Mouse (Mus musculus): ENCODE measurements around the gene a.
A peak's percentile ranks its signal among the peaks of the same experiment; 100 is the strongest.
"Not testable (repeated sequence)": the region's sequence is repeated elsewhere in the genome, so short reads cannot be mapped to it uniquely, and the experiment has no call there.

Gene a

GRCm38 (mm10) chr2:154836537-154836936 lies 45.3 kb downstream of the a start:
- DNase-seq (ENCODE audit: low spot score in 2 of 2), result no peak

- no peak for DNase-seq (ENCODE audit: low spot score in 2 of 2)
Measured at GRCm38 (mm10) chr2:154848086-154848485, 56.9 kb downstream of the a start.

- DNase-seq (ENCODE audit: low spot score in 2 of 2), result peak; percentile 19 to 39
Measured at GRCm38 (mm10) chr2:154855383-154855782, 64.2 kb downstream of the a start.

- peak in 1 of 2 experiments; percentile 23 for DNase-seq (ENCODE audit: low spot score in 2 of 2)
Measured at GRCm38 (mm10) chr2:154863672-154864071, 72.5 kb downstream of the a start.

- no peak for DNase-seq (ENCODE audit: low spot score in 2 of 2)
Measured at GRCm38 (mm10) chr2:154865696-154866095, 74.5 kb downstream of the a start.

- DNase-seq (ENCODE audit: low spot score in 2 of 2), result no peak
Measured at GRCm38 (mm10) chr2:154868106-154868505, 76.9 kb downstream of the a start.

- no peak for DNase-seq (ENCODE audit: low spot score in 2 of 2)
Measured at GRCm38 (mm10) chr2:154869954-154870641, 78.9 kb downstream of the a start.

GRCm38 (mm10) chr2:154876621-154877020 lies 85.4 kb downstream of the a start:
- DNase-seq (ENCODE audit: low spot score in 2 of 2), result no peak

- no peak for DNase-seq (ENCODE audit: low spot score in 2 of 2)
Measured at GRCm38 (mm10) chr2:154891585-154891984, 100.4 kb downstream of the a start.

GRCm38 (mm10) chr2:154892201-154893044 lies 101.2 kb downstream of the a start, which contains the start of gene Eif2s2:
Gene Eif2s2, minus strand, starts transcription at chr2:154892935.
- DNase-seq (ENCODE audit: low spot score in 2 of 2), result peak; percentile 96

- no peak for DNase-seq (ENCODE audit: low spot score in 2 of 2)
Measured at GRCm38 (mm10) chr2:154893045-154893385, 101.8 kb downstream of the a start.

GRCm38 (mm10) chr2:154893548-154893947 lies 102.3 kb downstream of the a start:
- no peak for DNase-seq (ENCODE audit: low spot score in 2 of 2)

GRCm38 (mm10) chr2:154899004-154899403 lies 107.8 kb downstream of the a start:
- DNase-seq (ENCODE audit: low spot score in 2 of 2), result not testable (repeated sequence)

GRCm38 (mm10) chr2:154899412-154899811 lies 108.2 kb downstream of the a start:
- DNase-seq (ENCODE audit: low spot score in 2 of 2), result not testable (repeated sequence)

- DNase-seq (ENCODE audit: low spot score in 2 of 2), result no peak
Measured at GRCm38 (mm10) chr2:154902111-154902510, 110.9 kb downstream of the a start.

- DNase-seq (ENCODE audit: low spot score in 2 of 2), result no peak
Measured at GRCm38 (mm10) chr2:154905796-154906195, 114.6 kb downstream of the a start.

GRCm38 (mm10) chr2:154908223-154908622 lies 117.0 kb downstream of the a start:
- DNase-seq (ENCODE audit: low spot score in 2 of 2), result not testable (repeated sequence)

GRCm38 (mm10) chr2:154909789-154910188 lies 118.6 kb downstream of the a start:
- no peak for DNase-seq (ENCODE audit: low spot score in 2 of 2)

GRCm38 (mm10) chr2:154915922-154916541 lies 124.8 kb downstream of the a start:
- no peak for DNase-seq (ENCODE audit: low spot score in 2 of 2)

GRCm38 (mm10) chr2:154916547-154916946 lies 125.3 kb downstream of the a start:
- DNase-seq (ENCODE audit: low spot score in 2 of 2), result no peak

GRCm38 (mm10) chr2:154917866-154918641 lies 126.9 kb downstream of the a start:
- no peak for DNase-seq (ENCODE audit: low spot score in 2 of 2)

- DNase-seq (ENCODE audit: low spot score in 2 of 2), result no peak
Measured at GRCm38 (mm10) chr2:154920896-154921295, 129.7 kb downstream of the a start.
